Mouse (Mus musculus): ENCODE measurements at regions not wholly inside any gene's neighbourhood (a gene's known extent, or its start where the extent isn't known, plus 50 kb on each side); places are given as distances from the start of the nearest gene placed in this dataset.

GRCm38 (mm10) chr8:97015571-97015970 lies 1127.2 kb upstream of the Got2 start:
- TF ChIP-seq CTCF (IDR thresholded peaks at IDR 0.05) (no peak), EP300 (IDR thresholded peaks at IDR 0.05) (no peak)
